Mouse (Mus musculus): ENCODE results near the gene Senp1.

Gene Senp1

GRCm38 (mm10) chr15:98048918-98049700, 44.4 kb downstream of the Senp1 start:
- no peak for DNase-seq (ENCODE audit: low spot score)

GRCm38 (mm10) chr15:98044387-98044786, 49.2 kb downstream of the Senp1 start:
- DNase-seq (ENCODE audit: low spot score), result no peak

- no peak for DNase-seq (ENCODE audit: low spot score)
These were observed 49.6 kb downstream of the Senp1 start for GRCm38 (mm10) chr15:98043967-98044366.

- no peak for DNase-seq (ENCODE audit: low spot score)
These were observed 51.0 kb downstream of the Senp1 start for GRCm38 (mm10) chr15:98042508-98042907.

GRCm38 (mm10) chr15:98039682-98040081, 53.9 kb downstream of the Senp1 start:
- DNase-seq (ENCODE audit: low spot score), result no peak

- DNase-seq (ENCODE audit: low spot score), result no peak
These were observed 57.0 kb downstream of the Senp1 start for GRCm38 (mm10) chr15:98036578-98036977.

- no peak for DNase-seq (ENCODE audit: low spot score)
These were observed 58.3 kb downstream of the Senp1 start for GRCm38 (mm10) chr15:98035076-98035755.

- DNase-seq (ENCODE audit: low spot score), result no peak
These were observed 60.3 kb downstream of the Senp1 start for GRCm38 (mm10) chr15:98033233-98033748.

GRCm38 (mm10) chr15:98029798-98030197, 63.7 kb downstream of the Senp1 start:
- DNase-seq (ENCODE audit: low spot score), result no peak

GRCm38 (mm10) chr15:98026967-98027904, 66.3 kb downstream of the Senp1 start:
- DNase-seq (ENCODE audit: low spot score), result no peak

- DNase-seq (ENCODE audit: low spot score), result no peak
These were observed 67.9 kb downstream of the Senp1 start for GRCm38 (mm10) chr15:98025611-98026010.

- DNase-seq (ENCODE audit: low spot score), result no peak
These were observed 70.4 kb downstream of the Senp1 start for GRCm38 (mm10) chr15:98023137-98023536.

GRCm38 (mm10) chr15:98021886-98022285, 71.7 kb downstream of the Senp1 start:
- no peak for DNase-seq (ENCODE audit: low spot score)

- no peak for DNase-seq (ENCODE audit: low spot score)
These were observed 74.5 kb downstream of the Senp1 start for GRCm38 (mm10) chr15:98019047-98019446.

GRCm38 (mm10) chr15:98017925-98018324, 75.6 kb downstream of the Senp1 start:
- DNase-seq (ENCODE audit: low spot score), result no peak

- no peak for DNase-seq (ENCODE audit: low spot score)
These were observed 80.7 kb downstream of the Senp1 start for GRCm38 (mm10) chr15:98012810-98013209.

- no peak for DNase-seq (ENCODE audit: low spot score)
These were observed 88.4 kb downstream of the Senp1 start for GRCm38 (mm10) chr15:98005181-98005580.

- DNase-seq (ENCODE audit: low spot score), result no peak
These were observed 88.8 kb downstream of the Senp1 start for GRCm38 (mm10) chr15:98004740-98005159.

GRCm38 (mm10) chr15:98003822-98004739, 89.5 kb downstream of the Senp1 start, which contains the start of gene Col2a1:
Gene Col2a1, minus strand, starts transcription at chr15:98004695.
- DNase-seq (ENCODE audit: low spot score), result no peak

- peak; percentile 26 for DNase-seq (ENCODE audit: low spot score)
These were observed 90.3 kb downstream of the Senp1 start for GRCm38 (mm10) chr15:98002991-98003821.
